Mouse (Mus musculus) lung, postnatal 0 days (tissue): ENCODE measurements at regions not wholly inside any gene's neighbourhood (a gene's known extent, or its start where the extent isn't known, plus 50 kb on each side); places are given as distances from the start of the nearest gene placed in this dataset.

ENCODE experiments used
- CTCF ChIP-seq: IDR thresholded peaks from 2 replicates; pipeline ENCODE4 v1.5.1; 2016; ENCODE audit warnings: antibody characterized with exemption, mild to moderate bottlenecking
- EP300 ChIP-seq: IDR thresholded peaks from 2 replicates; pipeline ENCODE4 v1.6.1; 2016; ENCODE audit warnings: antibody characterized with exemption, mild to moderate bottlenecking, control low read depth

DNA sequence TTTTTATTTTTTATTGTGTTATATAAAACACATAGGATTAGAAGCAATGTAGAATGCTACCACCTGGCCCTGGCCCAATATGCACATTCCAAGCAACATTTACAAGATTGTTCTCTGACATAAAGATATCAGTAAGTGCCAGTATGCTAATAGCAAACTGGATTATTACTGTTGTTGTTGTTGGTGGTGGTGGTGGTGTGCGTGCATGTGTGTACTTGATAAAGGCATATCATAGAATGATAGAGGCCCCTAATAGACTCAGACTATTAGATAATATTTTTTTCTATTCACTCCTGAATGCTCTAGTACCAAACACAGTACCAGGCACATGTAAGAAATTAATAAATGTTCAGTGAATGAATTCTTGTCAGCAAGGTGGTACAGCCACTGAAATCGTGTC lies 98.9 kb upstream of the Tbc1d5 start:
- TF ChIP-seq CTCF (no peak), EP300 (no peak)
